12 mouse cellular contexts compared by ENCODE assay signal in the genomic region with DNA sequence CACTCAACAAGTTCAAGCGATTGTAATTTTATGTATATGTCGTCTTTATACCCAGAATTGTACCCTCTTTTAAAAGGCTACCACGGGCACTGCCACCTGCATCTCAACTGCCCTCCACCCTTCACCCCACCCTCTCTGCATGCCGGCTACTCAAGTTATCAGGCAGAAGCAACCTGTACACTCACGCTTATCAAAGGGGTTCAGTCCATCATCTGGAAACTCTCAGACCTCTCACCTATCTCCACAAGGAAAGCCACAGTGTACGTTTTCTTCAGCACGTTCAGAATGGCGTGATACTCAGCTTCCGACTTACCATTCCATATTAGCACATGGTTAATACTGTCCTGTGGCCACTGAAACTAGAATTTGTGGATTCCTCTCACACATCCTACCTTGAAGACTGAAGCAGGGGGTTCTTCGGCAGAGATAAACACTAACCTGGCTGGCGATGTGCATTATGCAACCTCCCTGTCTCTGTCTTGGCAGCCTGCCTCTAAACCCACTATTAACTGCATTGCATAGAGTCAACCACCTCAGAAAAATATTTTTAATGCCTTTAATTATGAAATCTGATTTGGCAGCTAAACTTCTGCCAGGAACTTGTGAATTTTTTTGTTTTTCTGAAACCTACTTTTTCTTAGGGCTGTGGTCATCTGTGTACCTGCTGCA. TPM values are rescaled to one million over a fixed set of nuclear protein-coding genes. Genes with fewer than 3 reads are reported as not detected.
DNase-seq lines count a peak whose midpoint lies in the region; ATAC-seq and TF ChIP-seq lines count a peak whose summit lies in the region.
"Had no signal": no experiment of that assay in that cellular context is flagged by ENCODE, and none has a peak within 500 bp of the region (broad histone marks: within the 10 kb centered on the region; RNA-seq: fewer than 3 reads in every experiment).

No protein-coding gene starts in this region.

- ATAC-seq in liver, embryonic 16.5 days (ENCODE audit: low read depth), result peak; percentile 91

- peaks cover 42% of the 10 kb centered on the region for H3K4me1 ChIP-seq in kidney, adult 2 months (ENCODE audit: control insufficient read depth, insufficient read depth, low read length)
- H3K4me1 ChIP-seq in liver, embryonic 16.5 days (ENCODE audit: control insufficient read depth, low read depth, low read length), result peaks cover 94% of the 10 kb centered on the region

- no peak overlapping the region for H3K4me3 ChIP-seq in kidney, adult 2 months (ENCODE audit: insufficient read depth, low read depth, low read length)
- peak overlapping the region; percentile 42 for H3K4me3 ChIP-seq in liver, embryonic 16.5 days (ENCODE audit: low read depth, low read length)
- H3K4me3 ChIP-seq: hindbrain, embryonic 12.5 days; limb, embryonic 12.5 days; neural tube, embryonic 12.5 days had no signal

- peaks cover 16% of the 10 kb centered on the region for H3K9me3 ChIP-seq in liver, embryonic 16.5 days (replicated peaks; ENCODE audit: control insufficient read depth, low read length)
- H3K9me3 ChIP-seq: hindbrain, embryonic 12.5 days; limb, embryonic 12.5 days; neural tube, embryonic 12.5 days had no signal

- 82% methylated on average over 11 of the region's 11 CpGs for WGBS in kidney, adult 2 months
- WGBS in liver, embryonic 16.5 days (ENCODE audit: insufficient replicate concordance), result 29% methylated on average over 11 of the region's 11 CpGs

- DNase-seq in kidney, adult 2 months, result peak; percentile 54
- no peak for DNase-seq in kidney, adult 18-20 months
- peak; percentile 47 for DNase-seq in brain, adult 2 months (ENCODE audit: low read depth, low spot score)
- DNase-seq in cerebellum, postnatal 25 days, result peak; percentile 45 to 64
- DNase-seq in right cerebral cortex, adult 18-20 months, result no peak
- DNase-seq in retina, postnatal 1 day, result no peak
- DNase-seq: gastrocnemius, postnatal 10 days had no signal

- H3K9ac ChIP-seq in liver, embryonic 16.5 days (ENCODE audit: low read depth, low read length), result peak overlapping the region; percentile 60
- H3K9ac ChIP-seq: hindbrain, embryonic 12.5 days; limb, embryonic 12.5 days; neural tube, embryonic 12.5 days had no signal

- TF ChIP-seq CTCF in kidney, adult 2 months (conservative IDR thresholded peaks at IDR 0.05; ENCODE audit: insufficient read depth, insufficient read length, low read depth, low read length), result no peak

- TF ChIP-seq POLR2A in kidney, adult 2 months (IDR thresholded peaks at IDR 0.05; ENCODE audit: low read depth, low read length), result no peak

- peaks cover 8% of the 10 kb centered on the region for H3K36me3 ChIP-seq in kidney, adult 2 months (ENCODE audit: control insufficient read depth, insufficient read depth, low read length)
- peaks cover 69% of the 10 kb centered on the region for H3K36me3 ChIP-seq in liver, embryonic 16.5 days (ENCODE audit: control insufficient read depth, insufficient read depth)

- 0 out of 2 replicates have a peak overlapping the region, but pooled peaks have one; percentile 20 for H3K27ac ChIP-seq in kidney, adult 2 months (ENCODE audit: insufficient read depth, low read depth, low read length)
- peak overlapping the region; percentile 98 for H3K27ac ChIP-seq in liver, embryonic 16.5 days (ENCODE audit: low read length)
- H3K27ac ChIP-seq: hindbrain, embryonic 12.5 days; limb, embryonic 12.5 days; neural tube, embryonic 12.5 days had no signal

- H3K4me2 ChIP-seq in liver, embryonic 16.5 days (ENCODE audit: low read depth, low read length), result peak overlapping the region; percentile 60
- H3K4me2 ChIP-seq: hindbrain, embryonic 12.5 days; limb, embryonic 12.5 days; midbrain, embryonic 11.5 days; neural tube, embryonic 12.5 days had no signal

- H3K27me3 ChIP-seq in kidney, adult 2 months (replicated peaks; ENCODE audit: control insufficient read depth, insufficient read depth, low read length), result no peaks in the 10 kb centered on the region
- H3K27me3 ChIP-seq in liver, embryonic 16.5 days (ENCODE audit: control insufficient read depth, insufficient read depth, low read depth, low read length), result no peaks in the 10 kb centered on the region
- H3K27me3 ChIP-seq: hindbrain, embryonic 12.5 days; limb, embryonic 12.5 days; neural tube, embryonic 12.5 days had no signal

RNA-seq across cellular contexts. Expression of gene Foxo3, which starts 11.4 kb away (rescaled TPM):
- 29.2 and 35.5 TPM in 2 replicates for polyA plus RNA-seq in kidney, adult 2 months (2012; rRNA removed)
- 12.7 and 13.7 TPM in 2 replicates for polyA plus RNA-seq in liver, embryonic 16.5 days (2015; fragmentation: Nextera tagmentation; extraction: Ambion mirVana)

Comparison
In these comparisons a context has a peak if more than half of its experiments do, and no peak if none do; other contexts are left out.
1. DNase-seq: peak in kidney, adult 2 months (single experiment), brain, adult 2 months (single experiment) and cerebellum, postnatal 25 days (2 of 2); none in kidney, adult 18-20 months (single experiment), right cerebral cortex, adult 18-20 months (single experiment) and retina, postnatal 1 day (single experiment).